Mouse (Mus musculus) lung, postnatal 36 days (tissue): ENCODE measurements around the gene Fgd6.

Source experiments
- DNase-seq: peaks from one replicate; pipeline ENCODE4 v3.0.0; 2022; ENCODE audit warnings: mixed read lengths

Gene Fgd6

DNA sequence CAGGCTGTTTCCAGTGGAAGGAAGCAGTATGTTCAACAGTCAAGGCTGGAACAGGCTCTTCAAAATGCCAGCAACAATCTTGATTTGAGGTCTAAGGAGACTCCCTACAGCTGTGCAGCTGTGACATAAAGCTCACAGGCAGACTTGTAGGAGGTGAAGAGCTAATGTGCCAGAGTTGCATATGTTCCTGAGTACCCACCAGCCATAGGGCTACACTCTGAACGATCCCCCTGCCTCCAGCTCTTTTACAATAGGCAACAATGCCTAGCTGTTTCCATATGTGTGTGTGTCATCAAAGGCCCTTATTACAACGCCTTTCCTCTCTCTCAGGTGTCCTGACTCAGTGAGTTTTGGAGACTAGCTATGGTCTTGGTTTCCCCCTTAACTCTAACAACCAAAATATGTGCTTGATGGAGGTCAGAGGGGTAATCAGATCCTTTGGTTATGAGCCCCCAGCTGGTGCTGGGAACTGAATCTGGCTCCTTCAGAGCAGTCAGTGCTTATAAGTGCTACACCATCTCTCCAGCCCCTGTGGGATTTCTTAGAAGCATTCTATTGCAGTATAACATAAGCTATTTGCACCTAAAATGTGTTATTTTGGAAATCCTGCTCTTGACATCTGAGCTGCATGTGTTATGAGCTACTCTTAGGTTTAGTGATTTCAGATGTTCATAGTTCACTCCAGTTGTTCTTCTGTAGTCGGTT, 104.6 kb downstream of the Fgd6 start:
- DNase-seq = no peak

DNA sequence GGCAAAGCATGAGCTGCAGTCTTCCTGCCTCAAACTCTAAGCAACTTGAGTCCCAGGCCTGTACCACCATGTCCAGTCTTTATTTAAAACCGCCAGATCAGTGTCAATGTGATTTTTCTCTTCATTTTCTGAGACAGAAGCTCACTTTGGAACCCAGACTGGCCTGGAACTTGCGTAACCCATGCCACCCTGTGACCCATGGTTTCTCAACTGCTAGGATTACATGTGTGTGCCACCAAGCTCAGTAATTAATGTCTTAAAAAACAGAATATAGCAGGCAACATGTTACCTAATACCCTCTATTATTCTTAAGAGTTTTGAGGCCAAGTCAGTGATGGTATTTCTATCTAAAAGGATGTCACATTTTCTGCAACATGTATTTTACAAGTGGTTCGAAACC, 106.6 kb downstream of the Fgd6 start:
- DNase-seq = peak; percentile 15

- DNase-seq = no peak
These were observed 108.8 kb downstream of the Fgd6 start for GRCm38 (mm10) chr10:94144581-94144980.

- no peak for DNase-seq
These were observed 111.6 kb downstream of the Fgd6 start for GRCm38 (mm10) chr10:94147391-94147755.

- peak; percentile 93 for DNase-seq
These were observed 112.1 kb downstream of the Fgd6 start, which contains the start of gene Nr2c1 for GRCm38 (mm10) chr10:94147756-94148531. TSS of gene Nr2c1 (plus strand) at chr10:94148023.

GRCm38 (mm10) chr10:94151488-94151887, 115.7 kb downstream of the Fgd6 start:
- DNase-seq = peak; percentile 9

GRCm38 (mm10) chr10:94153841-94154240, 118.0 kb downstream of the Fgd6 start:
- DNase-seq = no peak

GRCm38 (mm10) chr10:94158962-94159361, 123.2 kb downstream of the Fgd6 start:
- DNase-seq = no peak

DNA sequence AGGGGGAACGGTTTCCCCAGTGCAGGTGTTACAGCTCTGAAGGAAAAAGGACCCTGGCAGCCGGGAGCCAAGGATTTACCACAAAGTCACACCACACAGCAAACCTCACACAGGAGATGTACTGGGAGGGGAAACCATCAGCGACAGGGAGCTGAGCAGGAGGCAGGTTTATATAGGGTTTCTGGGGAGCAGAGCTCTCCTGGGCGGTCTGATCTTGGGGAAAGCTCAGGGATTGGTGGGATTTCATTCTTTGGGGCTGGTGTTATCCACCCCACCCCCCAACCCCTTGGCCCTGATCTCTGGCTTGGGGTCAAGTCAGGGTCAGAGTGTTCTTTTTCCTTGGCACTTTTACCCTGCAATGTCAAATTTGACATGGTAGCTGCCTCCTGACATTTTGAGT, 123.6 kb downstream of the Fgd6 start:
- DNase-seq = no peak

DNA sequence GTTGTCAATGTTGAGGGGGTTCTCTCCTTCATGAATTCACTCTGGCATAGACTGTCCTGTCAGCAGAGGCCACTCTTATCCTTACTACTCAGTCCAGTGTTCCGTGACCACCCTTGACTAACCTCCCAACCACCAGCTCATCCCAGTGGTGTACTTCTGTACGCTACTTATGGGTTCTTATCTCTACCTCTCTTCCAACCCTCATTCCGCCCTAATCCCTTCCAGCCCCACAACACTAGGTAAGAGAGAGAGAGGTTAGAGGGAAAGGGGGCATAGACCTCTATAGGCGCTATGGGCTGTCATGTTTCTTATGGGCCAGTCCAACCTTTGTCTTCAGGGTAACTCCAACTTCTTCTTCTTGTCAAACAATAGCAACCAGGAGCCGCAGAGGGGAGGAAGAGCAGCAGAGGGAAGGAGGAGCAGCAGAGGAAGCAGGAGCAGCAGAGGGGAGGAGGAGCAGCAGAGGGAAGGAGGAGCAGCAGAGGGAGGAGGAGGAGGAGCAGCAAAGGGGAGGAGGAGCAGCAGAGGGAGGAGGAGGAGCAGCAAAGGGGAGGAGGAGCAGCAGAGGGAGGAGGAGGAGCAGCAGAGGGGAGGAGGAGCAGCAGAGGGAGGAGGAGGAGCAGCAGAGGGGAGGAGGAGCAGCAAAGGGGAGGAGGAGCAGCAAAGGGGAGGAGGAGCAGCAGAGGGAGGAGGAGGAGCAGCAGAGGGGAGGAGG, 125.4 kb downstream of the Fgd6 start:
- DNase-seq = no peak

DNA sequence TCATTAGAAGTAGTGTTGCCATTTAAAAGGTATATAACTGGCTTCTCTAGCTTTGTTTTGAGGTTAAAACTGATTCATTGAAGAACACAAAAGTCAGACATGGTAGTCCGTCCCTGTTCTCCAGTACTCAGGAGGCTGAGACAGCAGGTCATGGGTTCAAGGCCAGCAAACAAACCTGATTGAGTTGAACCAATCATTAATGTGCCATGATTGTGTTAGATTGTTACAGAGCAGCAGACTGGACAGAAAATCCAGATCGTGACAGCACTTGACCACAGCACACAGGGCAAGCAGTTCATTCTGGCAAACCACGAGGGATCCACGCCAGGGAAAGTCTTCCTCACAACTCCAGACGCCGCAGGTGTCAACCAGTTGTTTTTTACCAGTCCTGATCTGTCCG, 126.2 kb downstream of the Fgd6 start:
- DNase-seq = no peak

DNA sequence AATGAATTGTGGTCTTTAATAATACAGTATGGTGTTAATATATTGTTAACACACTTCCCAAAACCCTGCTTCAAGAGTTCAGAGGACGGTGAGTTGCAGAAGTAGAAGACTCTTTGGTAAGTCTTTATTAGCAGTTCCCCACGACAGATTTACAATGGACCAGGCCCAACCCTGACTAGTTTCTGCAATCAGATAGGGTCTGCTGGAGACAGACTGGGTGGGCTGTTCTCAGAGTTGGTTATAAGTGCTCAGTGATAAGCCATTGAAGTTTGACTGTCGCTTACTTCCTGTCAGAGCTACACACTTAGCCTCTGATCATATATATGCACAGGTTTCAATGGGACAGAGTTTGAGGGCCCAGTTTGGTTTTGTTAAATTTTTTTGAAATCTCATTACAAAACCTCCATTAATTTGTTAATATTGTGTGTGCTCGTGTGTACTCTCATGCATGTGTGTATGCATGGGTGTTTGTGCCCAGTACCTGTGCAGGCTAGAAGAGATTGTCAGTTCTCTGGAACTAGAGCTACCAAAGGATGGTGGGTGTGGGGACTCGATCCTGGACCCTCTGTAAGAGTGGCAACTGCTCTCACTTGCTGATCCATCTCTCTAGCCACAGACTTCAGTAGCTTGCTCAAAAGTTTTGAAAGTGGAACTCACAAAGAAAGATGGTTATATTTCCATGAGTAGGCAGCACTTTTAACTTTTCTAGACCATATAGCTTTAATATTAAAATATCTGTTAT, 128.5 kb downstream of the Fgd6 start:
- DNase-seq = no peak

DNA sequence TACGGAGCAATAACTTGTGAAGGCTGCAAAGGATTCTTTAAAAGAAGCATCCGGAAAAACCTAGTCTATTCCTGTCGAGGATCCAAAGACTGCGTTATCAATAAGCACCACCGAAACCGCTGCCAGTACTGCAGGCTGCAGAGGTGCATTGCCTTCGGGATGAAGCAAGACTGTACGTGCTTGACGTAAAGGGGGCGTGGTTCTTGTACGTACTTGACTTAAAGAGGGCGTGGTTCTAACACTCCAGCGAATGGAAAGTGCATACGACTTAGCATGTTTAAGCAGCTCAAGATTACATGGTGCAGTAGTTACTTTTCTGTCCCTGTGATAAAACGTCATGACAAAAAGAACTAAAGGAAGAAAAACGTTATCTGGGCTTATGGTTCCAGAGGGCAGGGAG, 129.6 kb downstream of the Fgd6 start:
- no peak for DNase-seq

DNA sequence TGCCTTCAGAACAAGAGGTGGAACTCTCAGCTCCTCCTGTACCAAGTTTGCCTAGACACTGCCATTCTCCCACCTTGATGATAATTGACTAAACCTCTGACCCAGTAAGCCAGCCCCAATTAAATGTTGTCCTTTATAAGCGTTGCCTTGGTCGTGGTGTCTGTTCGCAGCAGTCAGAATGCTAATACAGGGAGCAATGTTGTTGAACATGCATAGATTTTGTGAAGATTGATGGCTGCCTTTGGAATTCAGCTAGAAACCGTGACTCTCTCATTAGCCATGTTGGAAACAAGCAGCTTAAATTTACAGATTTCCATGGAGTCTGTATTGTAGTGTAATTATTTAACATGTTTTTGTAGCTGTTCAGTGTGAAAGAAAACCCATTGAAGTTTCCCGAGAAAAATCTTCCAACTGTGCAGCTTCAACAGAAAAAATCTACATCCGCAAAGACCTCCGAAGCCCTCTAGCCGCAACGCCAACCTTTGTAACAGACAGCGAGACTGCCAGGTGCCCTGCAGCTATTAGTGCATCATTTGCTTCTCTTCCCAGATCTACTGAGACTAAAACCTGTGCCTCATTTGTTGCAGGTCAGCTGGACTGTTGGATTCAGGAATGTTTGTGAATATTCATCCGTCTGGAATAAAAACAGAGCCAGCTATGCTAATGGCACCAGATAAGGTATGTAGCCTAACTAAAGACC, 131.4 kb downstream of the Fgd6 start:
- DNase-seq = no peak

DNA sequence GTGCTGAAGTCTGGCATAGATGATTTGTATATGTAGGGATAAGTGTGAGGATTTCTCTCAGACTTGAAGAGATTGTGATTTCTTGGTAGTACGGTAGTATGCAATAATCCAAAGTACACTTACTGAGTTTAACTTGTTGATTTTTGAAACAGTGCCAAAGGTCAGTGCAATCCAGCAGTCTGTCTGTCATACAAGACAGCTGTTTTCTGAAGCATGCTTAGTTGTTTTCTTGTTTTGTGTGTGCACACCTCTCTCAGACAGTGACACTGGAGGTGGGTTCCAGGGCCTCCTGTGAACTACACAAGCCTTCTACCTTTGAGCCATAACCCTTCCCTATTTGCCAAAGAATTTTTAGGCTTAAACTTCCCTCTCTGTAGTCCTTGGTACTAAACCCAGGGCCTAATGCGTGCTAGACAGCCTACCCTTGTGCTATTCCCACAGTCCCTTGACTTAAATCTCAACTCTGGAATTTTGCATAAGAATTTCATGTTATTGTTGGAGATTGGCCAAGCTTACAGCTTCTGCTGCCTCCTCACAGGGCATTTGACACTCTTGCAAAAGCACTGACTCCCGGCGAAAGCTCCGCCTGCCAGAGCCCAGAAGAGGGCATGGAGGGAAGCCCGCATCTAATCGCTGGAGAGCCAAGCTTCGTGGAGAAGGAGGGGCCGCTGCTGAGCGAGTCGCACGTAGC, 135.8 kb downstream of the Fgd6 start:
- peak; percentile 7 for DNase-seq

DNA sequence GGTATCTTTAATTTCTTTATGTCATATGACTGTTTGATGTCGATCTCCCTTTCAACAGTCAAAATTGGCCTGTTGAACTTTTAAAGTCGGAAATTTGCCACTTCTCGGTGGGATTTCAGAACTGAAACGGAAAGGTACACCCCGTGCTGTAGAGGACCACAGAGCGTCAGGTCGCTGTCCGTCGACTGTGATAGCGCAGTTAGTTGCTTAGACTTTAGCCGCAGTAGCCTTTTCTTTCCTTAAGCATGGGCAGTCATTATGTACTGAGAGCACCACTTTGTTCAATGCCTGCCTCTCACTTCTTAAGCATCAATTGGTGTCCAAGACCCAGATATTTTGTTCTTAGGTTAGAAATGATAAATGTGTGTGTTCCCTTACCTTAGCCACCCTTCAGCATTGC, 136.3 kb downstream of the Fgd6 start:
- DNase-seq = no peak

- no peak for DNase-seq
These were observed 136.9 kb downstream of the Fgd6 start for GRCm38 (mm10) chr10:94172706-94173105.

GRCm38 (mm10) chr10:94174652-94175051, 138.9 kb downstream of the Fgd6 start:
- DNase-seq = no peak

DNA sequence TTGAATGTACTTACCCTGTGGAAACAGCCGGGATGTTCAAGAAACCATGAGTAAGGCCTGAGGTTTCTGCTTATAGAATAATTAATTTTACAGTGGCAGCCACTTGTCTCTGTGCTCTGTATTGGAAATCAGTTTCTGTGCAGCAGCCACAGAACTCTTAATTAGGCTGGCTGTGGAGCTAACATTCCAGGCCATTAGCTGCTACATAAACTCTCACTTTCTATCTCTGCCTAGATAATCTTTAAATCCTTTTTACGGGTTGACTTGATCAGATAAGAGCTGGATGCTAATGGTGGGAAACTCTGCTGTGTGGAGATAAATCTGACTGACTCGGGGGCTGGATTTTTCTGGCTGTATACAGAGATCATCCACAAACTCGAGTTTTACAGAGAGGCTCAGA, 147.4 kb downstream of the Fgd6 start:
- DNase-seq = no peak
